Mouse (Mus musculus) lung, embryonic 14.5 days (tissue): ENCODE measurements at regions not wholly inside any gene's neighbourhood (a gene's known extent, or its start where the extent isn't known, plus 50 kb on each side); places are given as distances from the start of the nearest gene placed in this dataset.

Experiments used
- ATAC-seq: fragments of 200-750 bp; cut with Nextera tagmentation; 2 replicates; pipeline ENCODE4 v1.8.0; 2017; ENCODE audit warnings: mild to moderate bottlenecking, moderate TSS enrichment, moderate library complexity; ENCODE audit not compliant: insufficient read depth
- DNase-seq: peaks from one replicate; pipeline ENCODE4 v3.0.0-alpha.2; 2015
- H3K27ac ChIP-seq: fragments of 300-500 bp; sonication (generic); 2 replicates; pipeline ENCODE4 v1.5.1; 2014; ENCODE audit warnings: low read depth, mild to moderate bottlenecking, moderate library complexity
- H3K27me3 ChIP-seq: fragments of 300-500 bp; sonication (generic); 2 replicates; pipeline ENCODE4 v1.6.1; 2014; ENCODE audit warnings: low read length, control low read depth; ENCODE audit not compliant: insufficient read depth
- H3K36me3 ChIP-seq: fragments of 300-500 bp; sonication (generic); 2 replicates; pipeline ENCODE4 v1.6.1; 2014; ENCODE audit warnings: control low read depth; ENCODE audit not compliant: insufficient read depth
- H3K4me1 ChIP-seq: fragments of 300-500 bp; sonication (generic); 2 replicates; pipeline ENCODE4 v1.6.1; 2014; ENCODE audit warnings: antibody characterized with exemption, control low read depth; ENCODE audit not compliant: insufficient read depth
- H3K4me2 ChIP-seq: fragments of 300-500 bp; sonication (generic); 2 replicates; pipeline ENCODE4 v1.6.1; 2014; ENCODE audit warnings: mild to moderate bottlenecking
- H3K4me3 ChIP-seq: fragments of 300-500 bp; sonication (generic); 2 replicates; pipeline ENCODE4 v1.5.1; 2014; ENCODE audit warnings: low read depth, low read length
- H3K9ac ChIP-seq: fragments of 300-500 bp; sonication (generic); 2 replicates; pipeline ENCODE4 v1.6.1; 2014
- H3K9me3 ChIP-seq: fragments of 300-500 bp; sonication (generic); 2 replicates; pipeline ENCODE4 v1.6.1; 2016; ENCODE audit warnings: low read depth, low read length, control low read depth
- CTCF ChIP-seq: IDR thresholded peaks from 2 replicates; pipeline ENCODE4 v1.5.1; 2016; ENCODE audit warnings: antibody characterized with exemption, low read depth
- WGBS: fragments of 180-500 bp; shearing (Covaris S2); extraction: QIAGEN DNeasy Blood & Tissue Kit; methylation state at CpG from one replicate; pipeline ENCODE4 v1.1.7; 2014; 5-methylcytosine and 5-hydroxymethylcytosine counted together

DNA sequence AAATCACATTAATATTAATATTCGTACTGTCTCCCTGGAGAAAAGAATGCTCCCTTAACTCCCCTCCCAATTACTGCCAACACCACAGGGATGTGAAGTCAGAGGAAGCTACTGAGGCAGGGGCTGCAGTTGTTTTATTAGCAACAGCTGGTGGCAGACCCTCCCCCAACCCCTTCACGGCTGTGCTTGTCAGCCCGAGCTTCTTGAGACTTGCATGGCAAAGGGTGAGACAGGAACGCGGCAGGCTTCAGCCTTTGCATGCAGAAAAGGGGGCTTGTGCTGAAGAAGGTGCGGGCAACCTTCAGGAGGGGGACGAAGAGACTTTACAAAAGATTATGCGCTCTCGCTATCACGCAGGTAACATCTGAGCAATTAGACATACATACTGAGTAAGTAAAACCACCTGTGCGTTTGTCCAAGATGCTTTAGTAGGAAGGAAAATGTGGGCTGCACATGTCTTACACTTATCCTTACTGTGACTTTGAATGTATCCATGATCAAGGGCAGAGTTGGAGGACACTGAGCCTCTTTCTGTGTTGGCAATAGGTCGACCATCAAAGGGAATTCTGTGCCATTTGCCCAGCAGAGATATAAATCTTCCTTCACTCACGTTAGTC, 76.9 kb downstream of the Zbtb18 start:
- H3K4me2 ChIP-seq: no peak overlapping the region

DNA sequence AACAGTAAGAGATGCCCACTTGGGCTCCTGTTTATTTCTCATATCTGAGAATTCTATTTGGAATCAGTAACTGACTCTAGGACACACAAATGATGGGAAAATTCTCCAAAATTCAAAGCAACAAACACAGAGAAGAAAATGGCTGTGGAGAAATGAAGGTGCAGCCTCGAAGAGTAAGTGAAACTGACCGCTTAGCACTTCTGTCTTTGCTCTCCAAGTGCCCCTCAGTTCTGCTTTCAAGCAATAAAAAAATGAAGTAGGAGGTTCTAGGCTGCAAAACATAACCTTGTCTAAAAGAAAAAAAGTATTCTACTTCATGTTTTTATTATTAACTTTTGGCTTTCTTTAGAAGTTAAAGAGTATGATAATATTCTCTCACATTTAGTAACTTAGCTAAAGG, 79.0 kb downstream of the Zbtb18 start:
- TF ChIP-seq CTCF: no peak

More for the DNA sequence above, 76.9 kb downstream of the Zbtb18 start:
- Histone ChIP-seq H3K36me3 (no peaks in the 10 kb centered on the region), H3K27me3 (0 out of 2 replicates have a peak, but pooled peaks cover 3% of the 10 kb centered on the region), H3K9me3 (no peaks in the 10 kb centered on the region), H3K4me3 (no peak overlapping the region), H3K9ac (no peak overlapping the region), H3K27ac (no peak overlapping the region), H3K4me1 (no peaks in the 10 kb centered on the region)
- WGBS: 25% methylated on average over 13 of the region's 13 CpGs
- no peak for TF ChIP-seq CTCF
- ATAC-seq (no peak), DNase-seq (no peak)

DNA sequence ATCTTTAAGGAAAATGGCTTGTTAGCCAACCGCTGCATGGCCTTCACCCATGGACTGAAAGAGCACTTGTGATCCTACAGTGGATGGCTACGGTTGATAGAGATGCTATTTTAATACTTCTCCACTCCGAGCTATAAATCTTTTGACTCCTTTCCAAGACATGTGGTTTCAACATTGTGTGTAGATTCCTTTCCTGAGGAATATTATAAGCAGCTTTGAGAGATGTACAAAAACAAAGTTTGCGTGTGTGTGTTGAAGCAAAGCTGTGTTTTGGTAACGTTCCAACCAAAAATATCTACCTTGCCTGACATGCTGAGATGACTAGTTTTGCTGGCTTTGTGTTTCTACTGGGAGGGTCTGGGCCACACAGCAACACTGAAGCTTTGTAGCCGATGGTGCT, 83.0 kb downstream of the Zbtb18 start:
- Histone ChIP-seq H3K9me3 (no peaks in the 10 kb centered on the region), H3K9ac (no peak overlapping the region), H3K4me2 (no peak overlapping the region), H3K36me3 (no peaks in the 10 kb centered on the region), H3K4me3 (no peak overlapping the region), H3K4me1 (no peaks in the 10 kb centered on the region), H3K27ac (no peak overlapping the region), H3K27me3 (no peaks in the 10 kb centered on the region)
- no peak for ATAC-seq
- no peak for DNase-seq
- no peak for TF ChIP-seq CTCF
- WGBS: 80% methylated on average over 6 of the region's 6 CpGs

More for the DNA sequence above, 79.0 kb downstream of the Zbtb18 start:
- Histone ChIP-seq H3K4me3 (no peak overlapping the region), H3K9ac (no peak overlapping the region), H3K36me3 (no peaks in the 10 kb centered on the region), H3K4me1 (no peaks in the 10 kb centered on the region), H3K9me3 (no peaks in the 10 kb centered on the region), H3K4me2 (no peak overlapping the region), H3K27me3 (0 out of 2 replicates have a peak, but pooled peaks cover 3% of the 10 kb centered on the region), H3K27ac (no peak overlapping the region)
- WGBS: 86% methylated on average over 2 of the region's 2 CpGs
- no peak for DNase-seq
- ATAC-seq: no peak

DNA sequence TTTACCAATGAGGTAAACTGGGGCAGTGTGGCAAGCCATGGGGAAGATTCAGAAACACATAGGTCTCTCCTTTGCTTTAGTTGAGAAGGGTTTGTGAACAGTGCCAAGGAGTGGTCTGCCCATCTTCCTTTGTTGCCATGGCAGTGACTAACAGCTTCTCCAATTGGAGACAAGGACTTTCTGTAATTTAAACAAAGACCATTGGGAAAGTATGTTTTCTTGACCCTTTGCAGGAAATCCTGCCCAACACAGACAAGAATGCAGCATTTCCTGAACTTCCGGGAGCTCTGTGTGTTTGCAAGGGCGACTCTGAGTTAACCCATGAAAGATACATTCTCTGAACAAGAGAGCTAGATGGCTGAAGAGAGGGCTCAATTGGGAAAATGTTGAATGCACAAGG, 89.6 kb downstream of the Zbtb18 start:
- Histone ChIP-seq H3K4me2 (no peak overlapping the region), H3K27me3 (no peaks in the 10 kb centered on the region), H3K9me3 (no peaks in the 10 kb centered on the region), H3K4me1 (no peaks in the 10 kb centered on the region), H3K27ac (0 out of 2 replicates have a peak overlapping the region, but pooled peaks have one; percentile 16), H3K36me3 (no peaks in the 10 kb centered on the region), H3K4me3 (no peak overlapping the region), H3K9ac (no peak overlapping the region)
- WGBS: 24% methylated on average over 2 of the region's 2 CpGs
- ATAC-seq (peak; percentile 49; the same call in 1 of the 2 replicates), DNase-seq (peak; percentile 70)
- TF ChIP-seq CTCF: no peak

DNA sequence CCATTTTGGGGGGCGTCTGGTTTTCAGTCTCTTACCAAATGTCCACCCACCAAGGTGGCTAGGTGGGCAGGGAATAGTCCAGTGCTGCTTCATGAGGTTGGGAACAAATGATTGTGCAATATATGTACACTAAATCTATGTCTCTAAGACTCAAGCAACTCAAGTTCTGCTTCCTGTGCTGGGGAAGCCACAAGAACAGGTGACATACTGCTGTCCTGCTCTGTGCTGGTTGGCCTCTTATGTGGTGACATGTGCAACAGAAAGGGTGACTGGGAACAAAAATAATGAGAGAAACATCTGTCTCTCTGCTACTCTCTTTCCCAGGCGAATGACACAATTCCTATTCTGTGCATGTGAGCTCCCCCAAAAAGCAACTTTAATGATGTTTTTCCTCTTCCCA, 90.5 kb downstream of the Zbtb18 start:
- Histone ChIP-seq H3K4me2 (no peak overlapping the region), H3K4me3 (no peak overlapping the region), H3K36me3 (no peaks in the 10 kb centered on the region), H3K9ac (no peak overlapping the region), H3K9me3 (no peaks in the 10 kb centered on the region), H3K27me3 (no peaks in the 10 kb centered on the region), H3K4me1 (no peaks in the 10 kb centered on the region), H3K27ac (no peak overlapping the region)
- ATAC-seq: no peak
- DNase-seq: no peak
- 79% methylated on average over 2 of the region's 2 CpGs for WGBS
- no peak for TF ChIP-seq CTCF

DNA sequence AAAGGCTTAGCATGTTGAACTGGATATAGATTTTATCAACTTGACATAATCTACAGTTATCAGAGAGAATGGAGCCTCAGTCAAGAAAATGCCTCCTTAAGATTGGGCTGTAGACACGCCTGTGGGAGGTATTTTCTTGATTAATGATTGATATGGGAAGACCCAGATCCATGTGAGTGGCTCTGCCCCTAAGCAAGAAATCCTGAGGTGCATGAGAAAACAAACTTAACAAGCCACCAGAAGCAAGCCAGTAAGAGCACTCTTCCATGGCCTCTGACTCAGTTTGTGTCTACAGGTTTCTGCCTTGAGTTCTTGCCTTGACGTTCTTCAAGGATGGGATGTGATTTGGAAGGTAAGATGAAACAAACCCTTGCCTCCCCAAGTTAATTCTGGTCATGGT, 91.2 kb downstream of the Zbtb18 start:
- H3K4me3 ChIP-seq: no peak overlapping the region
- H3K27ac ChIP-seq: no peak overlapping the region
- DNase-seq (no peak), ATAC-seq (no peak)
- no peak for TF ChIP-seq CTCF
- WGBS: 59% methylated on average over 2 of the region's 2 CpGs
- no peak overlapping the region for H3K9ac ChIP-seq
- no peaks in the 10 kb centered on the region for H3K27me3 ChIP-seq
- no peak overlapping the region for H3K4me2 ChIP-seq
- H3K4me1 ChIP-seq: no peaks in the 10 kb centered on the region
- H3K36me3 ChIP-seq: no peaks in the 10 kb centered on the region
- H3K9me3 ChIP-seq: no peaks in the 10 kb centered on the region

DNA sequence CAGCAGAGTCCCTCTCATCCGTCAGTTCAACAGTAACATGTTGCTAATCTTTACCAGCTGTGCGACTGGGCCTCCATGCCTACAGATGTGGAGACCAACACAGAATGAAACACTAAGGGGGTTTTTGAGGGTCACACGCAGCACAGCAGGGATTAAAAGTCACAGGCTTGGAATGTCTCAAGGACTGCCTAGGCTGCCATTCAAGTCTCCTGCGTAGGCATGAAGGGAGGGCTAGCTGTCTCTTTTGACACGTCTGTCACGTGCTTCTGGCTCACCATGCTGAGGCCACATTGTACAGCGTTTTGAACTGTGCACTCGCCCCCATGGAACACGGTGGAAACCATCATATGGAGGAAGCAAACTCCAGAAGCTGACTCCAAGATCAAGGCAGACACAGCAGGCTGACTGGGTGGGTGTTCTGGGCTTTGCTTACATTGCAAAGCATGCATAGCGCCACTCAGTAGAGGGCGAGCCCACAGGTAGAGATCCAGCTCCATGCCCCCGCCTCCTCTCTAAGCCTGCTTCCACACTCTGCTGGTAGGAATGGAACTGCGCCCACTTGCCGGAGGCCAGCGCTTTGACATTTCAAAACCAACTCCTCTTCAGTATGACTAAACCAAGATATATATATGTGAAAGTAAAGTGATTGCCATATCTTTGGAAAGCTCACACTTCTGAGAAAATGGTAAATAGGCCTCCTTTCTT, 103.0 kb downstream of the Zbtb18 start:
- H3K9me3 ChIP-seq: no peaks in the 10 kb centered on the region
- WGBS: 76% methylated on average over 15 of the region's 15 CpGs
- H3K4me3 ChIP-seq: no peak overlapping the region
- no peak for DNase-seq
- peak; percentile 13; the same call in 1 of the 2 replicates for TF ChIP-seq CTCF
- no peaks in the 10 kb centered on the region for H3K4me1 ChIP-seq
- no peaks in the 10 kb centered on the region for H3K36me3 ChIP-seq
- no peak overlapping the region for H3K27ac ChIP-seq
- H3K4me2 ChIP-seq: no peak overlapping the region
- no peak overlapping the region for H3K9ac ChIP-seq
- no peaks in the 10 kb centered on the region for H3K27me3 ChIP-seq
- no peak; the same call in 1 of the 2 replicates for ATAC-seq
